Mouse (Mus musculus) monocyte, adult 2 months (primary cell): Measurements from ENCODE around the gene Dnaaf5.

ENCODE experiments used
- DNase-seq, 2 experiments: peaks; one replicate each; pipeline ENCODE4 v3.0.0; 2022; ENCODE audit warnings: low spot score in 2 of 2, low read depth in 1 of 2

The Dnaaf5 gene

GRCm38 (mm10) chr5:139149681-139150602 lies at the start of gene Dnaaf5, which contains the start of gene Prkar1b:
Gene Dnaaf5, plus strand, starts transcription at chr5:139150223.
Gene Prkar1b, minus strand, starts transcription at chr5:139150001.
- peak; percentile 94 to 96 for DNase-seq

GRCm38 (mm10) chr5:139101783-139102182 lies 48.2 kb upstream of the Dnaaf5 start:
- no peak for DNase-seq

DNA sequence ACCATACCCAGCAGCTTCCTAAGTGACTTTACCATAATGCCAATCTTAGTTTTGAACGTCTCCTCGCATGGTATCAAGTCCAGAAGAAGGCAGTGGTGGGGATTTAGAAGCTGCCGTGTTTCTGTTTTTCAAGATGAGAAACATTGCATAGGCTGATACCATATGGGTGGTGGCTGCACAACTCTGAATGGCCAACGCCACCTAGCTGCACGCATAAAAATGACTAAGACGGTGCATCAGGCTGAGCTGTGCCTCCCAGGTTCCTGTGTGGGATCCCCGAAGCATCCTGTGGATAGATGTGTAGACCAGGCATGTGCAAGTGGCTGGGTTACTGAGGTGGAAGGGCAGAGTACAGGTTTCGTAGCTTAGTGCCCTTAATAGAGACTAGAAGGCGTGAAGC lies 42.2 kb upstream of the Dnaaf5 start:
- no peak for DNase-seq

DNA sequence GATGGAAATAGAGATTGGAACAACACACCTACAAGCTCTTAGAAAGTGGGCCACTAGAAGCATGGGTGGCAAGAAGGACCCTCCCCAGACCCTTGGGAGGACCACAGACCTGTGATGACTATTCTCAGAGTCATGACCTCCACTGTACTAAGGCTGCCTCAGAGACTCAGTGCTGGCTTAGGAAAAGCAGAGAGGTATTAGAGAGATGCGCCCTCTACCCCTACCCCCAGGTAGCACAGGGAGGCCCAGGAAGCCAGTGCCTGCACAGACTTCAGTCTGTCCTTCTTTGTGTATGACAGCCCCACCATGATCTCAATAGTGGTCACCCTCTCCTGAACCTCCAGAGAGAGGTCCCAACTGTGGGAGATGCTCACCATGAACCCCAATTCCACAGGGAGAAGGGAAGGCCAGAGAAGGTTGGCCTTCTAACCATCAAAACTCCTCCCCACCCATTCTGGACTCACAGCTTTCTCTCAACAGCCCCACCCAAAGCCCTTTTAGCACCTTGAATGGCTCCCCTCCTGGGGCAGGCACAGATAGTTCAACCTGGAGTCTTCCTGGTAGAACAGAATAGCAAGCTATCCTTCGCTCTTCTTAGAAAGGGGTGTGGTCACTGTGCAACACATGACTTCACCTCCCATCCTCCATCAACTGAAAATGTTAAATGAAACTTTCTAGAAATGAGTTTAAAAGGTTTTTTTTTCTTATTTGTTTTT lies 39.7 kb upstream of the Dnaaf5 start:
- no peak for DNase-seq

DNA sequence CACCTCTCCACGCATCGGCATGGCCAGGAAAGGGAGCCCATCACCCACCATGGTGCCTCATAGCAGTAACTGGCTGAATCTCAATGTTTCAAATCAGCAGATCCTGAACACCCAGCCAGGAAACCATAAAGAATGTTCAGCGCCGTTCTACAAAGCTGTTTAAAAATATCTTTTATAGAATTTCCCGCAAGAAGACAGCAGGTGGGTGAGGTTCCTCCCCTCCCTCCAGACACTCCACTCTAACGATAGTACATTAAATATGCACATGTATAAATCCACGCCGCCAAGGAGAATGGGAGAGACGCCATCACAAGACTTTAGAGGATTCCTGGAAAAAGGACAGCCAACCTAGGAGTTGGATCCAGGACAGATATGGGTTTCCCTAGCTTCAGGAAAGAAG lies 38.0 kb upstream of the Dnaaf5 start:
- no peak for DNase-seq

GRCm38 (mm10) chr5:139112418-139112817 lies 37.6 kb upstream of the Dnaaf5 start:
- DNase-seq, result no peak

DNA sequence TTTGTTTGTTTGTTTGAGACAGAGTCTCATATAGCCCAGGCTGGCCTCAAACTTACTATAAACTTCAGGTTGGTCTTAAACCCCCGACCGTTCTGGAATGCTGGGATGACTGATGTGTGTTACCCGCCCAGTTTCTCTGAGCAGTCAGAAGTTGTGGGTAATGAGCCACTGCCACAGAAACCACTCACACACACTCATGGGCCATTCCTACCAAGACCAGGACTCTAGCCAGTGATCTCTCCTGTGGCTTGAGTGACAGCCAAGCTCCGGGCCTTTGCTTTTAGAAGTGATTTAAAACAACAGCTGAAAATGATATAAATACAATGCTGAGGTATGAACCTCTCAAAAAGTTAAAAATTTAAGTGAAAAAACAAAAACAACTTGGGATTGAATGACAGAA lies 35.1 kb upstream of the Dnaaf5 start:
- no peak for DNase-seq

DNA sequence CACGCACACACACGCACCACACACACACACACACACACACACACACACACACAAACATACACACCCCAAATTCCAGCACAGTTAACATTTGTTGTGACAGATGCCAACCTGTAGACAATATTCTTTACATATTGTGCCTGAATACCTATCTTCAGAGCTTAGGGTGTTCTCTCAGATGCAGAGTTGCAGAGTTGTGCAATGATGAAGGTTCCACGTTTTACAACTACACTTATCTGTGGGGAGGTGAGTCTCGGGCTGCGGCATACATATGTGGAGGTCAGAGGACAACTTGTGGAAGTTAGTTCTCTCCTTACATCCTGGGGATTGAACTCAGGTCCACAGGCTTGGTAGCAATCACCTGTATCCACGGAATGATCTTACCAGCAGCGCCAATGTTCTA lies 34.5 kb upstream of the Dnaaf5 start:
- DNase-seq, result no peak

DNA sequence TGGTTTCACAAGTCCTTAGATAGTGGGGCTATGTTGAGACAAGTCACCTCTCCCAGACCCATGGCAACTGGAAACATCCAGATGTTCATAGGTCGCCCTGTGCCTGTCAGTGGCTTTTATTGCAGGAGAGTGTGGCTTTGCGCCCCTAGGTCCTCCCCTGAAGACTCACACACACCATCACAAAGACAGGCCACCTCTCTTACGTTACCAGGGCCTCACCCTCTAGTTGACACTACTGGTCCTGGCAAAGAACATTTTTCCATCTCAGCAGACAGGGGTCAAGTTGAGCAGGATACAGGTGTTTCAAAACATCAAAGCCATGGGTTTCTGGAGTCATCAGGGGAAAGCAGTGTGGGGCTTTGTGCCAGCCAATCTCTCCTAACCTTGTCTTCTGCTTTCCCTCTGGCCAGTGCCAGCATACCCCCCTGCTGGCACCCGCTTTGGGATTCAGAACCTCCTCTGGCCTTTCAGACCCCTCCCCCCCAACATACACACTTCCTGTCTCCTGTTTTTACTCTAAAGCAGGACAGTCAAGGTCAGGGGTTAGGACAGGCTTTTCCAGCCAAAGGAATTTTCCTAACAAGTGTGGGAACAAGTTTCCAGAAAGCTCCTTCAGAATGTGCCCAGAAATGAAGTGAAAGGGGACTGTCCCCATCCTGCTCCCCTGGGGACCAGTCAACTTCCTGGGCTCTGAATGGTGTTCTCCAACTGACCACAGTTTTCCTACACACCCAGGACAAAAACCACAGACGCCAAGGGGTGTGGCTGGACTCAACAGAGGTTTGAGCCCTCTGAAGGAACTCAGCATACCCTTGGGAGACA lies 31.7 kb upstream of the Dnaaf5 start:
- no peak for DNase-seq

GRCm38 (mm10) chr5:139118961-139119276 lies 31.1 kb upstream of the Dnaaf5 start:
- no peak for DNase-seq

DNA sequence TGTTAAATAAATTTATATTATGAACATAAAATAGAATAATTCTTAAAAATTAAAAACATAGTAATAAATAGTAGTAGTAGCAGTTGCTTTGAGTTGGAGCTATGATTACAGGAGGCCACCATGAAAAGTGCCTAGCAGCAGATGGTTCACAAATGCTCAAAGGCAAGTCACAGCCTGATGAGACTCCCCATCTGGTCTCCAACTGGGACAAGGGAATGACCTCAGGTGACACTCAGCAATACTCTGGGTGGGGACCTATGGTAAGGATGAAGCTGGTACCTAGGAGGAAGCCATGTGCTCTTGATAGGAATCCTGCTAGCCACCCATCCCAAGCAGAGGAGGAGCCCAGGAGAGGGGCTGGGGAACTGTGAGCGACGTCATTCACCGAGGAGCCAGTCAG lies 24.3 kb upstream of the Dnaaf5 start:
- DNase-seq, result no peak

- DNase-seq, result no peak
Measured at GRCm38 (mm10) chr5:139128476-139129065, 21.5 kb upstream of the Dnaaf5 start.

DNA sequence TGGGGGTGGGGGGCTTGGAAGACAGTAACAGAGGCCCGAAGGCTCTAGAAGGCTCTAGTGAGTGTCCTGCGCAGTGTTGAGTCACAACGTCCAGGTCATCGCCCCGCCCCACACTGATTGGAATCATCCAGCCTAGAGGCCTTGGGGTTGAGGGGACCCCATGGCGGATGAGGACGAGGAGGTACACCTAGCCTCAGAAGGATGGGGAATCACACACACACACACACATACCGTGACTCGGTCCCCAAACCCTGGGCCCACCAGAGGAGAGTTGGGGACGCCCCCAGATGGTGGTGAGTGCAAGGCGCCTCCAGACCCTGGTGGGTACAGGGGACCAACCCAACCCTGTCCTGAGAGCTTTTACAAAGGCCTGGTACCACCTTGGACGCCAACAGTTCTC lies 20.9 kb upstream of the Dnaaf5 start:
- DNase-seq, result no peak

DNA sequence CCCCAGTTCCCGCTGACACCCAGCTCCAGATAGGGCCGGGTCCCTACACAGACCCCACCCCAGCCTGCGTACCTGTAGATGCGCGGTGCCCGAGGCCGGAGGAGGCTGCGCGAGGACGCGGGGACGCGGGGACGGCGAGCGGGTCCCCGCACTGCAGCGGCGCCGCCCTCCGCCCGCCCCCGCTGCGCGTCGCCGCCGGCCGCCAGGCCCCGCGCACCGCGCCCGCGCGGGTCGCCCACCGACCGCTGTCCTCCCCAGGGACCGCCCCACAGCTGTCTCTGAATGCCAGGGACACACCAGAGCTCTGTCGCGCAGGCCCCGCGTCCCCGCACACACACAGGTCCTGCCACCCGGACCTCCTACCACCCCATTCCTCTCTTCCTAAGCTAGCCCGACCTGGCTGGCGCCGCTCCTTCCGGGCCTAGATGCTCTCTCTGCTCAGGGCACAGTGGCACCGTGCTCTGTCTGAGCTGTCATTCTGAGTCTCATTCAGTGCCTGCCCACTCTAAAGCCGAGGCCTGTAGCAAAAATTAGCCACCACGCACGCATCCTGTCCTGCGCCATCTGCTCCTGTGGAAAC lies 20.4 kb upstream of the Dnaaf5 start:
- DNase-seq, result no peak

- no peak for DNase-seq
Measured at GRCm38 (mm10) chr5:139130351-139130750, 19.7 kb upstream of the Dnaaf5 start.

DNA sequence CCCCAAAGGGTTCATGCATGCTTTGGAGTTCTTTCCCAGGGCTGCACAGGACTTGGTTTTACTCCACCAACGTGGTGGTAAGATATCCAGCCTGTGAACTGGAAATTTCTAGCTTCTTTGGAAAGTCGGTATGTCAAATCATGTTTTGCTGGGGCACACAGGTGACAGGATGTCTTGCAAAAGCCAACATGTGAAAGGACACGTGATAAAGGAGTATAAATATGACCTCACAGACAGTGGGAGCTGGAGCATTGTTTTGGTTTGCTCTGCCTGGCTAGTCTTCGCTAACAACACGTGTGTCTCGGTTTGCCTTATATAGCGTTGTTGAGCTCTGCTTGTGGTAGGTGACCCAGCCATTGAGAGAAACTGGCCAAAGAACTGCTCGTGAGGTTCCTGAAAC lies 15.5 kb upstream of the Dnaaf5 start:
- no peak for DNase-seq

- DNase-seq, result no peak
Measured at GRCm38 (mm10) chr5:139136341-139136740, 13.7 kb upstream of the Dnaaf5 start.

- DNase-seq, result no peak
Measured at GRCm38 (mm10) chr5:139137176-139137575, 12.8 kb upstream of the Dnaaf5 start.

DNA sequence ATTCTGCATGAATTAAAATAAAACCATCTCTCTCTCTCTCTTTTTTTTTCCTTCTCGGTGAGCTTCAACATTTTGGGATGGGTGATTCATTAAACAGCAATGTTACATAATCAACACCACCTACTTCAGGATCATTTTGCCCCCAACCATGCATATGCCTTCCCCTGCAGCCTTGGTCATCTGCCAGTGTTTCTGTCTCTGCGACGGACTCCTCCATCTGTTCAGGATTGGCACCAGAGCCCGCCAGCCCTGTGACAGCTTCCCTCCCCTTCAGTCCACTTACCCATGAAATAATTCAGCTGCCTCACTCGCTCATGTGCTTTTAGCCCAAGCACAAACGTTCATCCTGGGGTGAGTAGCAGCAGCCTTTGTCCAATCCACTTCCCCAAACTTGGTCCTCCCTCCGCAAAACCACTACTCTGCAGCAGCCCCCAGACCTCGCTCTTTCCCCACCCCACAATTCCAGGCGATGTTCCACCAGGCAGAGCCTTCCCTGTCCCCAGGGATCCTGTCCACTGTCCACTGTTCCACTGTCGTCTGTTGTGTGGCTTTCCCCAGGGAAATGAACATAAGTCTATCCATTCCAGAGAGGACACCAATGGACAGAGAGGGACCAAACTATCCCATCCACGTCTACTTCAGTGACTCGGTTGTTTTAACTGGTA lies 11.6 kb upstream of the Dnaaf5 start:
- no peak for DNase-seq

DNA sequence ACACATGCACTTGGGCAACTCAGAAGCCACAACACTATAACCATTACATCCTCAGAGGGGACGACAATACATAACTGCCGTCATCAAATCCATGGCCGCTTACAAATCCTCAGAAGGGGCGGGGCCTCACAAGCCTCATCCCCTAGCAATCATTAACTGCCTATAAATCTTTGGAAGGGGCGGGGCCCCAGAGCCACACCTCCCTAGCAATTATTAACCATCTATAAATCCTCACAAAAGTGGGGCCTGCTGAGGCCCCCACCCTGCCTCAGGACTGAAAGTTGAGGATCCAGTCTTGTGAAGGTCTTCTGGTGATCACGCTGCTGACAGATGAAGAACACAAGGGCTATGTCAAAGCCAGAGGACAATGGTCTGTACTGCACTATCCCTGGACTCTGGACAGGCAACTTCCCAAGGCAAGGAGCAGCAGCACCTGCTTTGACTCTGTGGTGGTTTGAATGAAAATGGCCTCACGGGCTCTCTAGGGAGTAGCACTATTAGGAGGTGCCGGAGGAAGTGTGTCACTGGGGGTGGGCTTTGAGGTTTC lies 11.0 kb upstream of the Dnaaf5 start:
- no peak for DNase-seq
